Mouse (Mus musculus) left cerebral cortex, adult 6 months (tissue): ENCODE measurements around the gene Clec2g. TPM values are rescaled to one million over a fixed set of nuclear protein-coding genes. Genes with fewer than 3 reads are reported as not detected.

Source experiments
- long read RNA-seq, 2 experiments: library from polyadenylated mRNA; unstranded; transcript quantifications; one replicate each; pipeline ENCODE4 v2.0.0; 2019 to 2020
- polyA plus RNA-seq: library from polyadenylated mRNA; unstranded; fragments of <200 nt; fragmentation: Nextera tagmentation; gene quantifications from 2 replicates; pipeline ENCODE4 v1.2.3, GENCODE M21; 2021

The Clec2g gene
- not detected in 2 replicates for polyA plus RNA-seq
- long read RNA-seq, experiment 1: 0 reads
- long read RNA-seq, experiment 2: 0 reads

DNA sequence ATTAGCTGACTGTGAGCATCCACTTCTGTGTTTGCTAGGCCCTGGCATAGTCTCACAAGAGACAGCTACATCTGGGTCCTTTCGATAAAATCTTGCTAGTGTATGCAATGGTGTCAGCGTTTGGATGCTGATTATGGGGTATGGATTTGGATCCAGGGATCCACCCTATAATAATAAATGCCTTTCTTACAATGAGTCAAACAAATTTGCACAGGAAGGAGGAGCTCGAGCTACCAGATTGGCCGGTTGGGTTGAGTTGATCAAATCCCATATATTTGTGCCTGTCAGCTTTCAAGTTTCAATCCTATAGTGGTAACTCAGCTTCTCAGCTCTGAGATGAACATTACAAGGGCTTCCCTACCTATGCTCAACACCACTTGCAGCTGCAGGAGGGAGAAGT lies at the start of gene Clec2g:
Clec2g (plus strand) TSS at position 301 of the 400 bp plus-strand sequence.

DNA sequence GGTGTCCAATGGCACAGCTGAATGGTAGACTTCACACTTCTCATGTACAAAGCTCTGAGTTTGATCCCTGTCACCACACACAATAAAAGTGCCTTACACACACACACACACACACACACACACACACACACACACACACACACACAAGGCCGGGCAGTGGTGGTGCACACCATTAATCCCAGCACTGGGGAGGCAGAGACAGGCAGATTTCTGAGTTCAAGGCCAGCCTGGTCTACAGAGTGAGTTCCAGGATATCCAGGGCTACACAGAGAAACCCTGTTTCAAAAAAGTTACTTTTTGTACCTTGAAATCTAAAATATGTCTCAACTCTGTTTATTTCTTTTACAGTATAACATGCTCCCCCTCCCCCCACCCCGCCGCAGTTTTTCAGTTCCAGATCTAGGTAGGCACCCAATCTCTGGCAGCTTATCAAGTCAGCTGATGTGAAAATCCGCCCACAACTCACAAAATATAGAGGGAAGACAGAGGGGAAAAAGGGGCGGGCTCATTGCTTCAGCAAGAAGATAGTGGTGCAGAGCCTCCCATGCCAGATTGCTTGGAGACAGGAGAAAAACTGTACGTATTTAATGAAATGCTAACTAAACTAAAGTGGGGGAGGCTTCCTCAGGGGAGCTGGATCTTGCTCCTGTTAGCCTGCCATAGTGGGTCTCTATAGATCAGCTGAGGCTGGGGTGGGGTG lies 46.9 kb upstream of the Clec2g start, which contains the start of gene Clec2i:
Clec2i (plus strand) TSS at position 498 of the 700 bp plus-strand sequence.

DNA sequence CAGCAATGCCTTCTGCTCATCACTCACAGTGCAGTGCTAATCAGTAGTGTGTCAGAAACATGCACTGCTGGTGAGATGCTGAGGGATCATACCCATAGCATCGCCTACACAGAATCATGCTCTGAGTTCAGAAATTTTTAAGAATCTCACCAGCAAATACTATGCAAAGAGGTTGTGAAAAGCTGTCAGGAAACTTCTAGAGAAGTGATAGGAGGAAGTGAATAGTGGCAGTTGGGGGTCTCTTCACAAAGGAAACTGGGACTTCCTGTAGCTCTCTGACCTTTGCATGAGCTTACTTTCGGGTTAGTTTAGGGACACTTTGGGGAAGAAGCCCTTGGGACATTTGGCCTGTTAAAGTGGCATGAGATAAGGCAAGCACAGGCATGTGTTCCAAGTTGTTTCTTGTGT lies 43.2 kb upstream of the Clec2g start, which contains the start of gene BC035044:
BC035044 (minus strand) TSS at position 179 of the 408 bp plus-strand sequence.

Other genes starting within 250 kb of the Clec2g start
- not detected in 2 replicates for gene Klrb1, start 211.3 kb upstream of the Clec2g start, polyA plus RNA-seq
- gene Klrb1c, start 145.2 kb upstream of the Clec2g start, polyA plus RNA-seq: not detected in 2 replicates
- gene Gm44511, start 108.1 kb upstream of the Clec2g start, polyA plus RNA-seq: not detected in 2 replicates
- gene Klrb1b, start 108.0 kb upstream of the Clec2g start, polyA plus RNA-seq: not detected in 2 replicates
- not detected in 2 replicates for gene Clec2i, start 46.8 kb upstream of the Clec2g start, polyA plus RNA-seq
- 1.0 and 1.2 TPM in 2 replicates for gene BC035044, start 43.3 kb upstream of the Clec2g start, polyA plus RNA-seq
- not detected in 2 replicates for gene Klrb1f, start 111.5 kb downstream of the Clec2g start, polyA plus RNA-seq
- gene Clec2e, start 166.5 kb downstream of the Clec2g start, polyA plus RNA-seq: 0.09 TPM in 1 of 2 replicates, not detected in the other
- 0.38 and 1.1 TPM in 2 replicates for gene Clec2d, start 246.2 kb downstream of the Clec2g start, polyA plus RNA-seq